Mouse (Mus musculus) small intestine, adult 2 months (tissue): ENCODE results near the gene Cacng6.

Experiments used
- CTCF ChIP-seq: fragments of 200-500 bp; IDR thresholded peaks from 2 replicates; pipeline ENCODE4 v1.5.1; 2012; ENCODE audit warnings: low read depth, mild to moderate bottlenecking, control low read depth, inconsistent platforms, low read length, moderate library complexity, mixed read lengths; ENCODE audit not compliant: insufficient replicate concordance, insufficient read length; ENCODE audit errors: extremely low read depth
- POLR2A ChIP-seq: fragments of 200-500 bp; IDR thresholded peaks from 2 replicates; pipeline ENCODE4 v1.6.1; 2012; ENCODE audit warnings: low read depth, mild to moderate bottlenecking, control low read depth, inconsistent platforms, low read length, moderate library complexity

DNA sequence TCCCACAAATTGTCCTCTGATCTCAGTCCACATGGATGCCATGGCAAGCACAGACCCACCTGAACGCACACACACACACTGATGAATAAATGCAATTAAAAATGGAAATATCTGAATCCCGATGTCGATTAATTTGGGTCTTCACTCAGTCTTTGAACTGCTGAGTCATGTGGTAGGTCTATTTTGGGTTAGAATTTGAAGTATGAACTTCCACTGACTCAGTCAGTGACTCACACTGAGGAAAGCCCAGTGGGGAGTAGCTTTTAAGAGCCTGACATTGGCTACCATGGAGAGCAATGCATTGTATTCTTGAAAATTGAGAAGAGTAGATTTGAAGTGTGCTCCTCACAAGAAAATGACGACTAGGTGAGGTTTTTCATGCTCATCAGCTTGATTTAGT lies 23.0 kb downstream of the Cacng6 start:
- TF ChIP-seq CTCF (no peak), POLR2A (no peak)
